Mouse (Mus musculus) brain, embryonic 14.5 days (tissue): ENCODE data around the gene Bcl2l13.

ENCODE experiments used
- CTCF ChIP-seq: fragments of 200-500 bp; IDR thresholded peaks from 2 replicates; pipeline ENCODE4 v1.5.1; 2012; ENCODE audit warnings: inconsistent platforms, mild to moderate bottlenecking, moderate library complexity, borderline replicate concordance; ENCODE audit not compliant: insufficient read depth, insufficient read length; ENCODE audit errors: extremely low read depth
- POLR2A ChIP-seq: fragments of 200-500 bp; IDR thresholded peaks from 2 replicates; pipeline ENCODE4 v1.6.1; 2012; ENCODE audit warnings: mild to moderate bottlenecking, inconsistent platforms, borderline replicate concordance; ENCODE audit not compliant: poor library complexity, insufficient read depth, insufficient read length, severe bottlenecking; ENCODE audit errors: extremely low read depth

- TF ChIP-seq CTCF (no peak), POLR2A (no peak)
Measured at GRCm38 (mm10) chr6:120894089-120894488, 58.1 kb downstream of the Bcl2l13 start.
